ENCODE assay signal across 8 mouse cellular contexts in the genomic region with DNA sequence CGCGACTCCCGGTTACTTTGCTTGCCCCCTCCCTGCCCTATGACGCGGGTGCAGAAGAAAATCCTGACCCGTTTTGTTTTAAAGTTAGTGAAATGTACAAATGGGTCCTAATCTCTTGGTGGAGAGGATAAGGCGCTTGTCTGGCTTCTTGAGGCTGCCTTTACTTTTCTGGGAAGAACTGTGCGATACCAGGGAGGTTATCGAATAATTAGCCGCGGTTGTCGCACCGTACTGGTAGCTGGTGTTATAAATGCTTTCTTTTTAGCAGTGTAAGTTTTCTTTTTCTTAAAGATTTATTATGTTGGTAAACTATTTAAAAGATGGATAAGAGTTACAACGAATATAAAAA. TPM values are rescaled to one million over a fixed set of nuclear protein-coding genes. Genes with fewer than 3 reads are reported as not detected.
DNase-seq lines count a peak whose midpoint lies in the region; ATAC-seq lines count a peak whose summit lies in the region.

No protein-coding gene starts in this region.

- DNase-seq in kidney, adult 11 months = no peak
- no peak for DNase-seq in left cerebral cortex, postnatal 14 days (ENCODE audit: low spot score in 2 of 2)
- no peak for DNase-seq in thymus, postnatal 10 days (ENCODE audit: low spot score in 2 of 2)
- no peak for DNase-seq in kidney, adult 9 months

- peaks cover 7% of the 10 kb centered on the region for H3K36me3 ChIP-seq in kidney, embryonic 15.5 days
- H3K36me3 ChIP-seq in hindbrain, embryonic 12.5 days = peaks cover 7% of the 10 kb centered on the region
- H3K36me3 ChIP-seq in midbrain, embryonic 13.5 days = peaks cover 7% of the 10 kb centered on the region

- peaks cover 9% of the 10 kb centered on the region for H3K4me1 ChIP-seq in kidney, embryonic 15.5 days
- 0 out of 2 replicates have a peak, but pooled peaks cover 2% of the 10 kb centered on the region for H3K4me1 ChIP-seq in brown adipose tissue, adult 24 weeks (ENCODE audit: control insufficient read depth, insufficient read depth, insufficient read length, low read length)
- peaks cover 10% of the 10 kb centered on the region for H3K4me1 ChIP-seq in hindbrain, embryonic 12.5 days
- peaks cover 17% of the 10 kb centered on the region for H3K4me1 ChIP-seq in midbrain, embryonic 13.5 days (replicated peaks)

- ATAC-seq in kidney, embryonic 15.5 days (replicated peaks; ENCODE audit: low FRiP score) = no peak
- ATAC-seq in hindbrain, embryonic 12.5 days (ENCODE audit: low FRiP score) = peak; percentile 41; the same call in 1 of the 2 replicates
- no peak for ATAC-seq in midbrain, embryonic 13.5 days

- H3K4me3 ChIP-seq in kidney, embryonic 15.5 days (replicated peaks) = peak overlapping the region; percentile 86
- peak overlapping the region; percentile 78 for H3K4me3 ChIP-seq in brown adipose tissue, adult 24 weeks (ENCODE audit: insufficient read depth, low read depth, low read length)
- H3K4me3 ChIP-seq in hindbrain, embryonic 12.5 days = peak overlapping the region; percentile 81
- peak overlapping the region; percentile 86 for H3K4me3 ChIP-seq in midbrain, embryonic 13.5 days (replicated peaks)

- H3K27me3 ChIP-seq in kidney, embryonic 15.5 days = no peaks in the 10 kb centered on the region
- H3K27me3 ChIP-seq in hindbrain, embryonic 12.5 days = no peaks in the 10 kb centered on the region
- no peaks in the 10 kb centered on the region for H3K27me3 ChIP-seq in midbrain, embryonic 13.5 days

- H3K9ac ChIP-seq in kidney, embryonic 15.5 days = peak overlapping the region; percentile 69
- peak overlapping the region; percentile 81 for H3K9ac ChIP-seq in hindbrain, embryonic 12.5 days
- H3K9ac ChIP-seq in midbrain, embryonic 13.5 days (replicated peaks) = peak overlapping the region; percentile 88

- H3K9me3 ChIP-seq in kidney, embryonic 15.5 days (replicated peaks) = no peaks in the 10 kb centered on the region
- no peaks in the 10 kb centered on the region for H3K9me3 ChIP-seq in hindbrain, embryonic 12.5 days (replicated peaks)
- no peaks in the 10 kb centered on the region for H3K9me3 ChIP-seq in midbrain, embryonic 13.5 days

- 3% methylated on average over 14 of the region's 14 CpGs for WGBS in kidney, embryonic 15.5 days
- 3% methylated on average over 14 of the region's 14 CpGs for WGBS in hindbrain, embryonic 12.5 days
- 1% methylated on average over 14 of the region's 14 CpGs for WGBS in midbrain, embryonic 13.5 days

- H3K4me2 ChIP-seq in kidney, embryonic 15.5 days = peak overlapping the region; percentile 95
- peak overlapping the region; percentile 78 for H3K4me2 ChIP-seq in hindbrain, embryonic 12.5 days (replicated peaks)
- peak overlapping the region; percentile 79 for H3K4me2 ChIP-seq in midbrain, embryonic 13.5 days (replicated peaks)

- H3K27ac ChIP-seq in kidney, embryonic 15.5 days = peak overlapping the region; percentile 90
- no peak overlapping the region; the same call in 1 of the 2 replicates for H3K27ac ChIP-seq in brown adipose tissue, adult 24 weeks (replicated peaks; ENCODE audit: low read depth, low read length)
- peak overlapping the region; percentile 87 for H3K27ac ChIP-seq in hindbrain, embryonic 12.5 days
- peak overlapping the region; percentile 91 for H3K27ac ChIP-seq in midbrain, embryonic 13.5 days

- intact Hi-C loops in left cerebral cortex, postnatal 14 days (cut with DNase I) = no loop called here

RNA-seq across cellular contexts. Expression of a gene that starts 0.5 kb away (rescaled TPM):
- polyA plus RNA-seq in kidney, embryonic 15.5 days (2015; fragmentation: Nextera tagmentation; extraction: Ambion mirVana) = 0.73 and 0.90 TPM in 2 replicates
- 0.50 and 0.55 TPM in 2 replicates for polyA plus RNA-seq in brown adipose tissue, adult 24 weeks (2012; ENCODE audit: insufficient read depth, insufficient read length, missing spikeins)
- 7.8 and 9.3 TPM in 2 replicates for polyA plus RNA-seq in hindbrain, embryonic 12.5 days (2016; fragmentation: Nextera tagmentation; extraction: Ambion mirVana)
- polyA plus RNA-seq in midbrain, embryonic 13.5 days (2015; fragmentation: Nextera tagmentation; extraction: Ambion mirVana) = 7.6 and 8.3 TPM in 2 replicates
- total RNA-seq in left cerebral cortex, postnatal 14 days (2021) = 10 to 100 TPM; 13.0 to 13.5 TPM

RNA-seq across cellular contexts. Expression of a gene that starts 7.1 kb away (rescaled TPM):
- 3.0 and 4.0 TPM in 2 replicates for polyA plus RNA-seq in kidney, embryonic 15.5 days (2015; fragmentation: Nextera tagmentation; extraction: Ambion mirVana)
- polyA plus RNA-seq in brown adipose tissue, adult 24 weeks (2012; ENCODE audit: insufficient read depth, insufficient read length, missing spikeins) = 21.1 and 47.5 TPM in 2 replicates
- polyA plus RNA-seq in hindbrain, embryonic 12.5 days (2016; fragmentation: Nextera tagmentation; extraction: Ambion mirVana) = 1.6 and 2.1 TPM in 2 replicates
- polyA plus RNA-seq in midbrain, embryonic 13.5 days (2015; fragmentation: Nextera tagmentation; extraction: Ambion mirVana) = 1.2 and 1.3 TPM in 2 replicates
- total RNA-seq in left cerebral cortex, postnatal 14 days (2021) = 1 to 10 TPM; 1.3 to 1.4 TPM
